Mouse (Mus musculus): ENCODE results near the gene Casc1. TPM values are rescaled to one million over a fixed set of nuclear protein-coding genes. Genes with fewer than 3 reads are reported as not detected.
"Not testable (repeated sequence)": the region's sequence is repeated elsewhere in the genome, so short reads cannot be mapped to it uniquely, and the experiment has no call there.

The Casc1 gene
- polyA plus RNA-seq, 1 experiment, result 1.3 TPM

GRCm38 (mm10) chr6:145145173-145145572 is 65.6 kb downstream of the Casc1 start:
- DNase-seq, result no peak
- H3K4me1 ChIP-seq (ENCODE audit: control insufficient read depth, insufficient read depth, low read length), result no peaks in the 10 kb centered on the region
- H3K27ac ChIP-seq (ENCODE audit: insufficient read depth, low read length), result no peak overlapping the region
- H3K4me3 ChIP-seq (replicated peaks; ENCODE audit: insufficient read depth, low read depth, low read length), result no peak overlapping the region
- 76% methylated on average over 7 of the region's 7 CpGs for WGBS
- TF ChIP-seq POLR2A (IDR thresholded peaks at IDR 0.05; ENCODE audit: borderline replicate concordance, insufficient read depth, low read length) (no peak), CTCF (IDR thresholded peaks at IDR 0.05; ENCODE audit: borderline replicate concordance, insufficient read depth, low read depth, low read length) (no peak)
- no peaks in the 10 kb centered on the region for H3K27me3 ChIP-seq (ENCODE audit: control insufficient read depth, insufficient read depth, low read length)

GRCm38 (mm10) chr6:145141827-145142226 is 69.0 kb downstream of the Casc1 start:
- H3K4me3 ChIP-seq (replicated peaks; ENCODE audit: insufficient read depth, low read depth, low read length), result no peak overlapping the region
- TF ChIP-seq POLR2A (IDR thresholded peaks at IDR 0.05; ENCODE audit: borderline replicate concordance, insufficient read depth, low read length) (no peak), CTCF (IDR thresholded peaks at IDR 0.05; ENCODE audit: borderline replicate concordance, insufficient read depth, low read depth, low read length) (no peak)
- DNase-seq, result no peak
- no peaks in the 10 kb centered on the region for H3K27me3 ChIP-seq (ENCODE audit: control insufficient read depth, insufficient read depth, low read length)
- no peaks in the 10 kb centered on the region for H3K4me1 ChIP-seq (ENCODE audit: control insufficient read depth, insufficient read depth, low read length)
- 92% methylated on average over 12 of the region's 12 CpGs for WGBS
- no peak overlapping the region for H3K27ac ChIP-seq (ENCODE audit: insufficient read depth, low read length)

GRCm38 (mm10) chr6:145140706-145141105 is 70.1 kb downstream of the Casc1 start:
- WGBS, result 71% methylated on average over 11 of the region's 11 CpGs
- no peak overlapping the region for H3K27ac ChIP-seq (ENCODE audit: insufficient read depth, low read length)
- no peak for TF ChIP-seq CTCF (IDR thresholded peaks at IDR 0.05; ENCODE audit: borderline replicate concordance, insufficient read depth, low read depth, low read length)
- TF ChIP-seq POLR2A (IDR thresholded peaks at IDR 0.05; ENCODE audit: borderline replicate concordance, insufficient read depth, low read length), result no peak
- H3K27me3 ChIP-seq (ENCODE audit: control insufficient read depth, insufficient read depth, low read length), result no peaks in the 10 kb centered on the region
- H3K4me3 ChIP-seq (replicated peaks; ENCODE audit: insufficient read depth, low read depth, low read length), result no peak overlapping the region
- H3K4me1 ChIP-seq (ENCODE audit: control insufficient read depth, insufficient read depth, low read length), result no peaks in the 10 kb centered on the region
- no peak for DNase-seq

GRCm38 (mm10) chr6:145139776-145140475 is 70.9 kb downstream of the Casc1 start:
- TF ChIP-seq POLR2A (IDR thresholded peaks at IDR 0.05; ENCODE audit: borderline replicate concordance, insufficient read depth, low read length) (no peak), CTCF (IDR thresholded peaks at IDR 0.05; ENCODE audit: borderline replicate concordance, insufficient read depth, low read depth, low read length) (no peak)
- no peak overlapping the region for H3K4me3 ChIP-seq (replicated peaks; ENCODE audit: insufficient read depth, low read depth, low read length)
- H3K27me3 ChIP-seq (ENCODE audit: control insufficient read depth, insufficient read depth, low read length), result no peaks in the 10 kb centered on the region
- no peak overlapping the region for H3K27ac ChIP-seq (ENCODE audit: insufficient read depth, low read length)
- no peaks in the 10 kb centered on the region for H3K4me1 ChIP-seq (ENCODE audit: control insufficient read depth, insufficient read depth, low read length)
- WGBS, result 71% methylated on average over 11 of the region's 11 CpGs
- DNase-seq, result no peak

GRCm38 (mm10) chr6:145139236-145139635 is 71.6 kb downstream of the Casc1 start:
- Histone ChIP-seq H3K4me1 (ENCODE audit: control insufficient read depth, insufficient read depth, low read length) (no peaks in the 10 kb centered on the region), H3K27ac (ENCODE audit: insufficient read depth, low read length) (no peak overlapping the region), H3K27me3 (ENCODE audit: control insufficient read depth, insufficient read depth, low read length) (no peaks in the 10 kb centered on the region), H3K4me3 (replicated peaks; ENCODE audit: insufficient read depth, low read depth, low read length) (no peak overlapping the region)
- DNase-seq, result no peak
- WGBS, result 81% methylated on average over 13 of the region's 13 CpGs
- TF ChIP-seq CTCF (IDR thresholded peaks at IDR 0.05; ENCODE audit: borderline replicate concordance, insufficient read depth, low read depth, low read length) (no peak), POLR2A (IDR thresholded peaks at IDR 0.05; ENCODE audit: borderline replicate concordance, insufficient read depth, low read length) (no peak)

GRCm38 (mm10) chr6:145136831-145137230 is 74.0 kb downstream of the Casc1 start:
- Histone ChIP-seq H3K27ac (ENCODE audit: insufficient read depth, low read length) (no peak overlapping the region), H3K27me3 (ENCODE audit: control insufficient read depth, insufficient read depth, low read length) (no peaks in the 10 kb centered on the region), H3K4me1 (ENCODE audit: control insufficient read depth, insufficient read depth, low read length) (no peaks in the 10 kb centered on the region), H3K4me3 (replicated peaks; ENCODE audit: insufficient read depth, low read depth, low read length) (no peak overlapping the region)
- TF ChIP-seq POLR2A (IDR thresholded peaks at IDR 0.05; ENCODE audit: borderline replicate concordance, insufficient read depth, low read length) (no peak), CTCF (IDR thresholded peaks at IDR 0.05; ENCODE audit: borderline replicate concordance, insufficient read depth, low read depth, low read length) (no peak)
- WGBS, result 88% methylated on average over 5 of the region's 5 CpGs
- DNase-seq, result no peak

- Histone ChIP-seq H3K4me1 (ENCODE audit: control insufficient read depth, insufficient read depth, low read length) (no peaks in the 10 kb centered on the region), H3K4me3 (replicated peaks; ENCODE audit: insufficient read depth, low read depth, low read length) (no peak overlapping the region), H3K27me3 (ENCODE audit: control insufficient read depth, insufficient read depth, low read length) (no peaks in the 10 kb centered on the region), H3K27ac (ENCODE audit: insufficient read depth, low read length) (no peak overlapping the region)
- DNase-seq, result no peak
- 75% methylated on average over 9 of the region's 9 CpGs for WGBS
- no peak for TF ChIP-seq CTCF (IDR thresholded peaks at IDR 0.05; ENCODE audit: borderline replicate concordance, insufficient read depth, low read depth, low read length)
These were observed 75.0 kb downstream of the Casc1 start for GRCm38 (mm10) chr6:145135804-145136203.

GRCm38 (mm10) chr6:145135295-145135694 is 75.5 kb downstream of the Casc1 start:
- TF ChIP-seq CTCF (IDR thresholded peaks at IDR 0.05; ENCODE audit: borderline replicate concordance, insufficient read depth, low read depth, low read length), result no peak
- no peak for TF ChIP-seq POLR2A (IDR thresholded peaks at IDR 0.05; ENCODE audit: borderline replicate concordance, insufficient read depth, low read length)
- Histone ChIP-seq H3K4me1 (ENCODE audit: control insufficient read depth, insufficient read depth, low read length) (no peaks in the 10 kb centered on the region), H3K27me3 (ENCODE audit: control insufficient read depth, insufficient read depth, low read length) (no peaks in the 10 kb centered on the region), H3K4me3 (replicated peaks; ENCODE audit: insufficient read depth, low read depth, low read length) (no peak overlapping the region), H3K27ac (ENCODE audit: insufficient read depth, low read length) (no peak overlapping the region)
- DNase-seq, result no peak
- WGBS, result 82% methylated on average over 3 of the region's 3 CpGs

GRCm38 (mm10) chr6:145132969-145133368 is 77.8 kb downstream of the Casc1 start:
- DNase-seq; H3K4me1 ChIP-seq (ENCODE audit: control insufficient read depth, insufficient read depth, low read length); H3K27ac ChIP-seq (ENCODE audit: insufficient read depth, low read length); H3K27me3 ChIP-seq (ENCODE audit: control insufficient read depth, insufficient read depth, low read length); H3K4me3 ChIP-seq (replicated peaks; ENCODE audit: insufficient read depth, low read depth, low read length): not testable (repeated sequence)
- WGBS, result 89% methylated on average over 5 of the region's 5 CpGs
